Mouse (Mus musculus) layer of hippocampus, adult 11-12 months (tissue): ENCODE data around the gene Myo6.

Experiments used
- DNase-seq: peaks from one replicate; pipeline ENCODE4 v3.0.0; 2022; ENCODE audit warnings: low spot score

Myo6 gene

GRCm38 (mm10) chr9:80181692-80182091 lies 16.9 kb downstream of the Myo6 start:
- DNase-seq: no peak

- no peak for DNase-seq
These were observed 19.3 kb downstream of the Myo6 start for GRCm38 (mm10) chr9:80184138-80184537.

GRCm38 (mm10) chr9:80185737-80186136 lies 20.9 kb downstream of the Myo6 start:
- DNase-seq: no peak

GRCm38 (mm10) chr9:80186693-80187092 lies 21.9 kb downstream of the Myo6 start:
- DNase-seq: no peak

- DNase-seq: no peak
These were observed 23.6 kb downstream of the Myo6 start for GRCm38 (mm10) chr9:80188324-80188893.

- DNase-seq: no peak
These were observed 26.4 kb downstream of the Myo6 start for GRCm38 (mm10) chr9:80191240-80191639.

- no peak for DNase-seq
These were observed 27.5 kb downstream of the Myo6 start for GRCm38 (mm10) chr9:80192324-80192723.

- DNase-seq: no peak
These were observed 29.6 kb downstream of the Myo6 start for GRCm38 (mm10) chr9:80194446-80194845.

- DNase-seq: no peak
These were observed 31.3 kb downstream of the Myo6 start for GRCm38 (mm10) chr9:80196161-80196560.

GRCm38 (mm10) chr9:80197233-80197632 lies 32.4 kb downstream of the Myo6 start:
- DNase-seq: no peak

GRCm38 (mm10) chr9:80200855-80201254 lies 36.0 kb downstream of the Myo6 start:
- no peak for DNase-seq

- no peak for DNase-seq
These were observed 37.7 kb downstream of the Myo6 start for GRCm38 (mm10) chr9:80202374-80203060.

- no peak for DNase-seq
These were observed 43.9 kb downstream of the Myo6 start for GRCm38 (mm10) chr9:80208681-80209080.

GRCm38 (mm10) chr9:80209459-80209858 lies 44.6 kb downstream of the Myo6 start:
- DNase-seq: no peak

GRCm38 (mm10) chr9:80210096-80210495 lies 45.3 kb downstream of the Myo6 start:
- DNase-seq: no peak

GRCm38 (mm10) chr9:80213428-80213827 lies 48.6 kb downstream of the Myo6 start:
- DNase-seq: no peak

- no peak for DNase-seq
These were observed 50.7 kb downstream of the Myo6 start for GRCm38 (mm10) chr9:80215502-80215901.

GRCm38 (mm10) chr9:80216786-80217501 lies 52.1 kb downstream of the Myo6 start:
- DNase-seq: no peak

- DNase-seq: no peak
These were observed 53.9 kb downstream of the Myo6 start for GRCm38 (mm10) chr9:80218718-80219117.

- no peak for DNase-seq
These were observed 59.3 kb downstream of the Myo6 start for GRCm38 (mm10) chr9:80223989-80224635.

- no peak for DNase-seq
These were observed 61.9 kb downstream of the Myo6 start for GRCm38 (mm10) chr9:80226579-80227325.

- no peak for DNase-seq
These were observed 69.1 kb downstream of the Myo6 start for GRCm38 (mm10) chr9:80233831-80234455.
